Mouse (Mus musculus) right cerebral cortex, postnatal 36 days (tissue): Measurements from ENCODE around the gene Slc9a3r2.
A peak's percentile ranks its signal among the peaks of the same experiment; 100 is the strongest.
"Not testable (repeated sequence)": the region's sequence is repeated elsewhere in the genome, so short reads cannot be mapped to it uniquely, and the experiment has no call there.

Experiments
- DNase-seq, 2 experiments: peaks; one replicate each; pipeline ENCODE4 v3.0.0; 2022; ENCODE audit warnings: low spot score in 2 of 2, mixed read lengths in 1 of 2

The Slc9a3r2 gene

GRCm38 (mm10) chr17:24650070-24650616 is at the start of gene Slc9a3r2:
Gene Slc9a3r2, minus strand, starts transcription at chr17:24650327.
- DNase-seq, result no peak

DNA sequence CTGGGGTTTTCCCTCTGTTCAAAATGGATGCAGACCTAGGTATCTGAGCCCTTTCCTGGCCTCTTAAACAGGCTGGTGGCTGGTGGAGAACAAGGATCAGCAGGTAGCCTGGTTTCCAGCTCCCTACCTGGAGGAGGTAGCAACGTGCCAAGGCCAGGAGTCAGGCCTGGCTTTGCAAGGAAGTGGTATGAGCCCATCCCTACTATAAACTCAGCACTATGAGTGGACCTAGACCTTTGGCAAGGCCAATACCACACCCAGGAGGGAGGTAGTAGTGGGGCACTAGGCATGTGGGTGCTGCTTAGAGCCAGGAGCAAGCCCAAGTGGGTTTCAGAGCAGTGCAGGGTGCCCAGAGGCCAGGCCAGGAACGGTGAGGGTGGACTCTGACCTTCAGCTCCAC is 49.3 kb upstream of the Slc9a3r2 start:
- no peak for DNase-seq

GRCm38 (mm10) chr17:24698715-24699114 is 48.6 kb upstream of the Slc9a3r2 start:
- no peak for DNase-seq

GRCm38 (mm10) chr17:24697985-24698384 is 47.9 kb upstream of the Slc9a3r2 start:
- no peak for DNase-seq

DNA sequence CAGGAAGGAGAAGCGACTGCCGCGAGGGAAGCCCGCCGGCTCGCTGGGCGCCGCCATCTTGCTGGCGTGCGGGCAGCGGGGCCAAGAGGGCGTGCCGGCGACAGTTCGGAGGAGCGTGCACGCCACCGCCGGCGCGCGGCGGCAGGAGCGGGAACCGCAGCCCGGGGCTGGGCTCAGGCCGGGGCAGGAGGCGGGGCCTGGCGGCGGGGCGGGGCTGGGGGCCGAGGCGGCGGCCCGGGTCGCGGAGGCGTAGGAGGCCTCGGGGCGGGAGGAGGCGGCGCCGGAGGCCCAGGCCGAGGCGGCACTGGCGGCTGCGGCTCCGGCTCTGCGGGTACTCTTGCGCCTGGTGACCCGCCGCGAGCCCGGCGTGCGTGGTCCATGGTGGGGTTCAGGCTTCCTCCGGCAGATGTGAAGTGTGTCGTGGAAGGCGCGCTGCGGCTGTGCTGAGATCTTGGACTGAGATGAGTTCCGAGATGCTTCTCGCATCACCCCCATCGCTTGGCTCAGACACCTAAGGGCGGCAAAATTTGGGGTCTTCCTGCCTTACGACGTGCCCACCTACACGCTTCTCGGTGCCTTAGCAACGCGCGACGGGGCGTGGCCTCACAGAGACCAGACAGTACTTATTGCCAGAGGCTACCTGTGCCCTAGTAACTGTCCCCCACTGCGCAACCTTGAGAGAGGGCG is 46.0 kb upstream of the Slc9a3r2 start, which contains the start of the genes Gfer and Noxo1:
Gene Gfer (minus strand): TSS at position 146 of the 687 bp plus-strand sequence.
Gene Noxo1 (plus strand): TSS at position 224 of the 687 bp plus-strand sequence.
- DNase-seq, result peak; percentile 73

GRCm38 (mm10) chr17:24695326-24696010 is 45.3 kb upstream of the Slc9a3r2 start:
- DNase-seq, result no peak

DNA sequence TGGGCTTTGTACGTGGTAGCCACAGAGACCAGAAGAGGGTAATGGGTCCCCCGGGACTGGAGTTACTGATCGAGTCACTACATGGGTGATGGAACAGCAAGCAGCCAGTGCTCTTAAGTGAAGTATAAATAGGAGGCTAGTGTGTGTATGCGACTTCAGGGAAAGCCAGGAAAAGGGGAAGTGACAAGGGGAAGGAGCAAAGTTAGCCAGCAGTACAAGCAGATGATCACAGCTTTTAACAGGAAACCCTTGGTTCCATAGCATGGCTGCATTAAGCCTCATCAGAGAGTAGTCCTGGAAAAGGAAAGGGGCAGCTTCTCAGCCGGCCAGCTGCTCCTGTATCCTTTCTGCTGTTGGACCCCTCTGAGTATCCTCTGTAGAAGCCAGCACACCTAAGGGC is 42.3 kb upstream of the Slc9a3r2 start:
- no peak for DNase-seq

DNA sequence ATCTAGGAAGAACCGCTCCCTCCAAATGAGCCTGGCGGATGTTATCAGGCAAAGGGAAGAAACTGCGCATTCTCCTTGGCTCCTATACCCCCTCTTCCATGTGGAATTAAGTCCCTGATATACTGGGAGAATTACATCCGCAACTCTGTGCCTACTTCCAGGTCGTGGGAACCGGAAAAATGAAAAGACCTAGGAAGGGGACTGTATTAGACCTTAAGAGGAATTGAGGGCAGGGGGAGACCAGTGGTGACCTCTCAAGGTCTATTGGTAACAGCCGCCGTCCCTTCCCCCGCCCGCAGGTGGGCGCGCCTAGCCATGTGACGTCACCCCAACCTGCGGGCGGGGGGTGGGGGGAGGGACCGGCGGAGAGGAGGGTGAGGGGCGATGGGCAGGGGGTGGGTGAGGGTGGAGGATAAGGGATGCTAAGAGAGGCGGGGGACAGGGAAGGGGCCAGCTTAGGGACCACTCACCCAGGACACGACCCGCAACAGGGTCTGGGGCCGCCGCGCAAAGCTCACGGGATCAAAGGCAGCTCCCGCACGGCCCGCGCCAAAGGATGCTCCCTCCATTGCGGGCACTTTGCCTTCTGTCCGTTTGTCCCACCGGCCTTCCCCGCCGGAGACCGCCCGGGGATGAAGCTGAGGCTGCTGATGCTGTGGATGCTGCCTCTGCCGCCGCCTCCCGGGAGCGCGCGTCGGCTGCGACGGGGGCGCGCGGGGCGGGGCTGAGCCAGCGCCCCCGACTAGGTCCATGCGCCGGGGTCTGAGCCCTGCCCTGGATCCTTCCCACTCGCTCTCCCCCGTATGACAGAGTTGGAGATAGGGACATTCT is 39.3 kb upstream of the Slc9a3r2 start, which contains the start of gene Syngr3:
Gene Syngr3 (minus strand): TSS at position 705 of the 831 bp plus-strand sequence.
- no peak for DNase-seq

DNA sequence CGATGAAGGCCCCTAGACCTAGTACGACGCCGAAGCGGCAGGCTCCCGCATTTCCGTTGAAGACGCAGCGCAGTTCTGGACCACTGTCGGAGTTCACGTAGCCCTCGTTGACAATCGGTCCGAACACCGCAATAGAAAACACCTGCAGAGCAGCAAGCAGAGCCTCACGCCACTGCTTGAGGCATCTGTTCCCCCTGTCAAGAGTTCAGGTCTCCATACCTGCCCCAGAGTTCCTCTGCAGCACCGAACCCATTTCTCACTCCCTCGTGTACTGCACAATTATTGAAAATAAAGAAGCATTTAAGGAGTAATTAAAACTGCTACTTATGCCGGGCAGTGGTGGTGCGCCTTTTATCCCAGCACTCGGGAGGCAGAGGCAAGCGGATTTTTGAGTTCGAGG is 37.5 kb upstream of the Slc9a3r2 start:
- no peak for DNase-seq

- no peak for DNase-seq
These were observed 37.0 kb upstream of the Slc9a3r2 start for GRCm38 (mm10) chr17:24687146-24687595.

GRCm38 (mm10) chr17:24686514-24686913 is 36.4 kb upstream of the Slc9a3r2 start:
- no peak for DNase-seq

DNA sequence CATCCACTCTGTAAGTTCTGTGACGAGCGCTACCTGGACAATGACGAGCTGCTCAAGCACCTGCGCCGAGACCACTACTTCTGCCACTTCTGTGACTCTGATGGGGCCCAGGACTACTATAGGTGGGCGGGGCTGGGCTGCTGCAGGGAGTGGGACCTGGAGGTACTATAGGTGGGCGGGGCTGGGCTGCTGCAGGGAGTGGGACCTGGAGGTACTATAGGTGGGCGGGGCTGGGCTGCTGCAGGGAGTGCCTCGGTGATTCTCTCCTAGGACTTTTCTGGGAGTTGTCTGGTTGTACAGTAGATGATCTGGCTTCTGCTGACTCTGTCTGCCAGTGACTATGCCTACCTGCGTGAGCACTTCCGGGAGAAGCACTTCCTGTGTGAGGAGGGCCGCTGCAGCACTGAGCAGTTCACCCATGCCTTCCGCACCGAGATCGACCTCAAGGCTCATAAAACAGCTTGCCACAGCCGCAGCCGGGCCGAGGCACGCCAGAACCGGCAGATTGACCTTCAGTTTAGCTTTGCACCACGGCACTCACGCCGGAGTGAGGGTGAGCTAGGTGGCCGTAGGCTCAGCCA is 27.5 kb upstream of the Slc9a3r2 start:
- DNase-seq, result no peak

GRCm38 (mm10) chr17:24676877-24677276 is 26.8 kb upstream of the Slc9a3r2 start:
- no peak for DNase-seq

- DNase-seq, result no peak
These were observed 26.1 kb upstream of the Slc9a3r2 start for GRCm38 (mm10) chr17:24676187-24676586.

DNA sequence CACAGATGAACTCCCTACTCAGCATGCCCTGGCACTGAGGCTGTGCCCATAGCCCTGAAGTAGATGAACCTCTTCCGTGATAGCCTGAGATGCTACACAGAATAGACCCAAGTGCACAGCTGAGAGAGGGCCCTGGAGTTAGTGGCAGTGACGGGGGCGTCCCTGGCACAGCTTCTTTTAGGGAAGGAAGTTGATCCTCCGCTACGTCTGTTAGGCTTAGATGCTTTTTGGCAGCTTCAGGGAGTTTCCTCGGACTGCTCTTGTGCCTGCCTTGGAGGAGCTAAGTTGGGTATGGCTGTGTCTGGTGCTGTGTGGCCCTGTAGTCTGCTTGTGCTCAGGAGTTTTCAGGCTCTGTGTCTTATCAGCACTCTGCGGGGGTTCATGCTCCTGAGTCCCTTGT is 24.1 kb upstream of the Slc9a3r2 start:
- DNase-seq, result peak; percentile 48 to 67

GRCm38 (mm10) chr17:24672141-24672540 is 22.0 kb upstream of the Slc9a3r2 start:
- no peak for DNase-seq

DNA sequence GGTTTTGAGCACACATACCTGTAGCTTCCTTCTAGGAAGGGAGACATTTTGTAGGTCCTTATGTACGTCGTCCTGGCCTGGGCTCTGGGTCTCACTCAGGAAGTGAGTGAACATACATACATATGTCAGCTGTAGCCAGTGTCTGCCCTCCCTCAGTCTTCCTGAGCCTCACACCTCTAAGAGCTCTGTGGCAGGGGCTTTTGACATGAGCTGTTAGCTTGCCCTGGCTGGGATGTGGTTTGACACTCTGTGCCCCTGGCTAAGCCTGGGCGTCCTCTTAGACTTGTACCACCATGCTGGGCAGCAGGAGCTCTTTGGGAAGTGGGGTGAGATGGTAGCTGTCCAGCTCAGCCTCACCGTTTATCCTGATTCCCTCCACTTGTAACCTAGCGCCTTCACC is 21.2 kb upstream of the Slc9a3r2 start:
- DNase-seq, result no peak

DNA sequence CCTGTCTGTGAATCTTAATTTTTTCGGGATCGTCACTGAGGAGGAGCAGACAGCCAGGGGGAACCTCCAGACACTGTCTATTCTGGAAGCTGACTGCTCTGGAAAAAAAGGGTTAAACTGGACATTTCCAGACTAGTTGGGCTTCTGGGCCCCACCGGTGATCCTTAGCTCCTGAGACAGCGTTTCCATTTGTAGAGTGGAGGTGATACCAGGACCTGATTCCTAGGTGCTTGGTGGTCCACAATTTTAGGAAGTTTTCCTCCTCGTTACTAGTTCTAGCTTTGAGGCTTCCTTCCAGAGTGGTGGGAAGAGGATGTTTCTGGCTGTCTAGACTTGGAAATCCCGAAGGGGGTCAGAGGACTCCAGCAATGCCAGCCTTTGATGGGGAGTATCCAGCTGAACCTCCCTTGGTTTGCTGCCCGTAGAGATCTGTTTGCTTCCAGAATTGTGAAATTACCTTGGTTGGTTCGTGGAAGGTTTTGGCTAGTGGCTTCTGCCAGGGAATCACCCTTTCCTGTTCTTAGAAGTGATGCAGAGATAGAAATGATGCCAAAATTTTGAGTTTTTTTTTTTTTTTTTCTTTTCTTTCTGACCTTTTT is 20.2 kb upstream of the Slc9a3r2 start:
- DNase-seq, result no peak

DNA sequence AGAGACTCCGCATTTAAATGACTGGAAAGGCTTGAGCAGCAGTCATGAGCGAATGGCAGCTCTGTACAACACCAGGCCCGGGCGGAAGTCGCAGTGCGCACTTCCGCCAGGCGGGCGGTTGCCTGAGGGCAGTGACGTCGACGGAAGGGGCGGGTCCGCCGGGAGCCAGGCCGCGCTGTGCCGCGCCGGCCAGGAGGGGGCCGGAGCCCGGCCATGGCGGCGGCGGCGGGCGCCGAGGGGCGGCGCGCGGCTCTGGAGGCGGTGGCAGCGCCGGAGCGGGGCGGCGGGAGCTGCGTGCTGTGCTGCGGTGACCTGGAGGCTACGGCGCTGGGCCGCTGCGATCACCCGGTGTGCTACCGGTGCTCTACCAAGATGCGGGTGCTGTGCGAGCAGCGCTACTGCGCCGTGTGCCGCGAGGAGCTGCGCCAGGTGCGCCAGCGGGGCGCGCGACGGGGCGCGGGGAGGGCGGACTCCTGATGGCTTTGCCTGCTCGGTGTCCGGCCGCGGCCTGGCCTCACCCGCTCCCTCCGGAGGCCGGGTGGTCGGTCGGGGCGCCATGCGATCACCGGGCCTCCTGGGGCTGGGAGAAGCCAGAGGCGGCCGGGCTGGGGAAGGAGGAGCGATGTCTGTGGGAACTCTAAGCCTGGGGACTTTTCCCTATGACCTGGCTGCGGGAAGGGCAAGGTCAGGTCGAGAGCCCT is 19.6 kb upstream of the Slc9a3r2 start, which contains the start of gene Zfp598:
Gene Zfp598 (plus strand): TSS at position 143 of the 701 bp plus-strand sequence.
- peak; percentile 90 to 93 for DNase-seq

- not testable (repeated sequence) for DNase-seq
These were observed 19.1 kb upstream of the Slc9a3r2 start for GRCm38 (mm10) chr17:24669214-24669544.
